Mouse (Mus musculus) forelimb bud, embryonic 11.5 days (tissue): ENCODE measurements around the gene Serac1.

Experiments used
- DNase-seq: peaks from one replicate; pipeline ENCODE4 v3.0.0-alpha.2; 2012; ENCODE audit warnings: low read depth, low spot score

Serac1 gene

GRCm38 (mm10) chr17:6005246-6005637, 74.3 kb downstream of the Serac1 start:
- no peak for DNase-seq

- no peak for DNase-seq
Measured at GRCm38 (mm10) chr17:6003661-6004060, 75.9 kb downstream of the Serac1 start.

- no peak for DNase-seq
Measured at GRCm38 (mm10) chr17:6002563-6002962, 77.0 kb downstream of the Serac1 start.

- no peak for DNase-seq
Measured at GRCm38 (mm10) chr17:6001836-6002235, 77.7 kb downstream of the Serac1 start.

GRCm38 (mm10) chr17:6001389-6001788, 78.2 kb downstream of the Serac1 start:
- DNase-seq = no peak

- DNase-seq = no peak
Measured at GRCm38 (mm10) chr17:6000864-6001319, 78.6 kb downstream of the Serac1 start.

GRCm38 (mm10) chr17:5999039-5999543, 80.5 kb downstream of the Serac1 start:
- DNase-seq = no peak

GRCm38 (mm10) chr17:5998235-5998500, 81.4 kb downstream of the Serac1 start:
- no peak for DNase-seq

GRCm38 (mm10) chr17:5997380-5998234, 81.9 kb downstream of the Serac1 start:
- no peak for DNase-seq

- no peak for DNase-seq
Measured at GRCm38 (mm10) chr17:5996589-5996988, 83.0 kb downstream of the Serac1 start.

GRCm38 (mm10) chr17:5994606-5995005, 84.9 kb downstream of the Serac1 start:
- DNase-seq = no peak

GRCm38 (mm10) chr17:5993581-5994260, 85.8 kb downstream of the Serac1 start:
- no peak for DNase-seq

- no peak for DNase-seq
Measured at GRCm38 (mm10) chr17:5992866-5993580, 86.5 kb downstream of the Serac1 start.
